15 mouse cellular contexts compared by ENCODE assay signal in genomic region chr2:77989390-77989789, GRCm38 (mm10).
"Had no signal": no experiment of that assay in that cellular context is flagged by ENCODE, and none has a peak within 500 bp of the region (broad histone marks: within the 10 kb centered on the region; RNA-seq: fewer than 3 reads in every experiment).

No protein-coding gene starts in this region.

- DNase-seq: cerebellum, adult 9-11 months; cerebellum, postnatal 10 days; cerebellum, postnatal 14 days; cerebellum, postnatal 25 days; cerebellum, postnatal 36 days; embryo, embryonic 11 days; forebrain, postnatal 0 days; gastrocnemius, adult 2 months; gastrocnemius, postnatal 10 days; gastrocnemius, postnatal 14 days; gastrocnemius, postnatal 25 days; gastrocnemius, postnatal 36 days; heart, adult 11 months; heart, adult 18-20 months; heart, adult 2 months had no signal
